Mouse (Mus musculus): ENCODE data around the gene Loxl4. TPM values are rescaled to one million over a fixed set of nuclear protein-coding genes. Genes with fewer than 3 reads are reported as not detected.

Loxl4 gene
- 0.29 and 0.30 TPM in 2 replicates for polyA plus RNA-seq (2015; fragmentation: Nextera tagmentation; extraction: Ambion mirVana)

- peaks cover 12% of the 10 kb centered on the region for H3K27me3 ChIP-seq (ENCODE audit: control insufficient read depth, insufficient read depth, low read length)
- H3K36me3 ChIP-seq (ENCODE audit: control insufficient read depth, insufficient read depth): no peaks in the 10 kb centered on the region
- WGBS: 2% methylated on average over 35 of the region's 37 CpGs
- peak within 1 kb of the TSS; percentile 39 for H3K9ac ChIP-seq (ENCODE audit: low read length)
- H3K27ac ChIP-seq (ENCODE audit: low read length): no peak within 1 kb of the TSS
- H3K4me3 ChIP-seq (ENCODE audit: low read length): peak within 1 kb of the TSS; percentile 48
- peaks cover 9% of the 10 kb centered on the region for H3K4me1 ChIP-seq (ENCODE audit: control insufficient read depth, insufficient read depth, low read length)
- no peaks in the 10 kb centered on the region for H3K9me3 ChIP-seq (replicated peaks; ENCODE audit: control insufficient read depth, low read length)
- peak; percentile 74 for ATAC-seq (replicated peaks; ENCODE audit: extremely low read depth, insufficient read depth, low FRiP score)
- H3K4me2 ChIP-seq (ENCODE audit: low read depth, low read length): peak within 1 kb of the TSS; percentile 72
Observed at GRCm38 (mm10) chr19:42612654-42613053, at the start of gene Loxl4. TSS of gene Loxl4 (minus strand) at chr19:42612813.

GRCm38 (mm10) chr19:42661430-42662164, 49.0 kb upstream of the Loxl4 start:
- 41% methylated on average over 9 of the region's 9 CpGs for WGBS
- Histone ChIP-seq H3K27me3 (ENCODE audit: control insufficient read depth, insufficient read depth, low read length) (peaks cover 5% of the 10 kb centered on the region; the same call in 1 of the 2 replicates), H3K27ac (ENCODE audit: low read length) (peak overlapping the region; percentile 15), H3K36me3 (ENCODE audit: control insufficient read depth, insufficient read depth) (no peaks in the 10 kb centered on the region), H3K9ac (ENCODE audit: low read length) (no peak overlapping the region), H3K9me3 (replicated peaks; ENCODE audit: control insufficient read depth, low read length) (no peaks in the 10 kb centered on the region), H3K4me3 (ENCODE audit: low read length) (no peak overlapping the region), H3K4me1 (ENCODE audit: control insufficient read depth, insufficient read depth, low read length) (peaks cover 17% of the 10 kb centered on the region), H3K4me2 (ENCODE audit: low read depth, low read length) (peak overlapping the region; percentile 10; the same call in 1 of the 2 replicates)
- peak; percentile 60; the same call in 1 of the 2 replicates for ATAC-seq (replicated peaks; ENCODE audit: extremely low read depth, insufficient read depth, low FRiP score)

- H3K4me3 ChIP-seq (ENCODE audit: low read length): no peak overlapping the region
Observed at GRCm38 (mm10) chr19:42660244-42660565, 47.6 kb upstream of the Loxl4 start.

GRCm38 (mm10) chr19:42659354-42660243, 47.0 kb upstream of the Loxl4 start:
- no peak overlapping the region for H3K4me3 ChIP-seq (ENCODE audit: low read length)
- peaks cover 5% of the 10 kb centered on the region; the same call in 1 of the 2 replicates for H3K27me3 ChIP-seq (ENCODE audit: control insufficient read depth, insufficient read depth, low read length)
- WGBS: 56% methylated on average over 21 of the region's 21 CpGs
- H3K9me3 ChIP-seq (replicated peaks; ENCODE audit: control insufficient read depth, low read length): no peaks in the 10 kb centered on the region
- no peak overlapping the region for H3K9ac ChIP-seq (ENCODE audit: low read length)
- 0 out of 2 replicates have a peak, but pooled peaks have one; percentile 21 for ATAC-seq (replicated peaks; ENCODE audit: extremely low read depth, insufficient read depth, low FRiP score)
- H3K36me3 ChIP-seq (ENCODE audit: control insufficient read depth, insufficient read depth): no peaks in the 10 kb centered on the region
- peaks cover 17% of the 10 kb centered on the region for H3K4me1 ChIP-seq (ENCODE audit: control insufficient read depth, insufficient read depth, low read length)
- no peak overlapping the region for H3K4me2 ChIP-seq (ENCODE audit: low read depth, low read length)
- H3K27ac ChIP-seq (ENCODE audit: low read length): no peak overlapping the region

More at GRCm38 (mm10) chr19:42660244-42660565, 47.6 kb upstream of the Loxl4 start:
- Histone ChIP-seq H3K9ac (ENCODE audit: low read length) (no peak overlapping the region), H3K27ac (ENCODE audit: low read length) (no peak overlapping the region), H3K4me1 (ENCODE audit: control insufficient read depth, insufficient read depth, low read length) (peaks cover 17% of the 10 kb centered on the region), H3K4me2 (ENCODE audit: low read depth, low read length) (no peak overlapping the region), H3K9me3 (replicated peaks; ENCODE audit: control insufficient read depth, low read length) (no peaks in the 10 kb centered on the region), H3K36me3 (ENCODE audit: control insufficient read depth, insufficient read depth) (no peaks in the 10 kb centered on the region), H3K27me3 (ENCODE audit: control insufficient read depth, insufficient read depth, low read length) (peaks cover 5% of the 10 kb centered on the region; the same call in 1 of the 2 replicates)
- no peak for ATAC-seq (replicated peaks; ENCODE audit: extremely low read depth, insufficient read depth, low FRiP score)
- WGBS: 76% methylated on average over 2 of the region's 2 CpGs

- no peak overlapping the region for H3K9ac ChIP-seq (ENCODE audit: low read length)
- H3K36me3 ChIP-seq (ENCODE audit: control insufficient read depth, insufficient read depth): no peaks in the 10 kb centered on the region
- H3K4me3 ChIP-seq (ENCODE audit: low read length): no peak overlapping the region
- peaks cover 5% of the 10 kb centered on the region; the same call in 1 of the 2 replicates for H3K27me3 ChIP-seq (ENCODE audit: control insufficient read depth, insufficient read depth, low read length)
- no peak overlapping the region for H3K27ac ChIP-seq (ENCODE audit: low read length)
- no peaks in the 10 kb centered on the region for H3K9me3 ChIP-seq (replicated peaks; ENCODE audit: control insufficient read depth, low read length)
- peaks cover 17% of the 10 kb centered on the region for H3K4me1 ChIP-seq (ENCODE audit: control insufficient read depth, insufficient read depth, low read length)
- no peak overlapping the region for H3K4me2 ChIP-seq (ENCODE audit: low read depth, low read length)
- no peak for ATAC-seq (replicated peaks; ENCODE audit: extremely low read depth, insufficient read depth, low FRiP score)
- WGBS: 78% methylated on average over 6 of the region's 6 CpGs
Observed at GRCm38 (mm10) chr19:42658435-42659135, 46.0 kb upstream of the Loxl4 start.

GRCm38 (mm10) chr19:42657769-42658168, 45.2 kb upstream of the Loxl4 start:
- H3K9ac ChIP-seq (ENCODE audit: low read length): no peak overlapping the region
- no peak for ATAC-seq (replicated peaks; ENCODE audit: extremely low read depth, insufficient read depth, low FRiP score)
- H3K27me3 ChIP-seq (ENCODE audit: control insufficient read depth, insufficient read depth, low read length): no peaks in the 10 kb centered on the region
- 42% methylated on average over 4 of the region's 4 CpGs for WGBS
- H3K27ac ChIP-seq (ENCODE audit: low read length): no peak overlapping the region
- H3K4me2 ChIP-seq (ENCODE audit: low read depth, low read length): no peak overlapping the region
- no peak overlapping the region for H3K4me3 ChIP-seq (ENCODE audit: low read length)
- no peaks in the 10 kb centered on the region for H3K36me3 ChIP-seq (ENCODE audit: control insufficient read depth, insufficient read depth)
- no peaks in the 10 kb centered on the region for H3K9me3 ChIP-seq (replicated peaks; ENCODE audit: control insufficient read depth, low read length)
- H3K4me1 ChIP-seq (ENCODE audit: control insufficient read depth, insufficient read depth, low read length): peaks cover 20% of the 10 kb centered on the region

GRCm38 (mm10) chr19:42657306-42657705, 44.7 kb upstream of the Loxl4 start:
- Histone ChIP-seq H3K27ac (ENCODE audit: low read length) (no peak overlapping the region), H3K4me2 (ENCODE audit: low read depth, low read length) (no peak overlapping the region), H3K9me3 (replicated peaks; ENCODE audit: control insufficient read depth, low read length) (no peaks in the 10 kb centered on the region), H3K9ac (ENCODE audit: low read length) (no peak overlapping the region), H3K36me3 (ENCODE audit: control insufficient read depth, insufficient read depth) (no peaks in the 10 kb centered on the region), H3K27me3 (ENCODE audit: control insufficient read depth, insufficient read depth, low read length) (no peaks in the 10 kb centered on the region), H3K4me3 (ENCODE audit: low read length) (no peak overlapping the region), H3K4me1 (ENCODE audit: control insufficient read depth, insufficient read depth, low read length) (peaks cover 20% of the 10 kb centered on the region)
- 77% methylated on average over 2 of the region's 2 CpGs for WGBS
- ATAC-seq (replicated peaks; ENCODE audit: extremely low read depth, insufficient read depth, low FRiP score): no peak

- no peaks in the 10 kb centered on the region for H3K36me3 ChIP-seq (ENCODE audit: control insufficient read depth, insufficient read depth)
- no peaks in the 10 kb centered on the region for H3K27me3 ChIP-seq (ENCODE audit: control insufficient read depth, insufficient read depth, low read length)
- no peaks in the 10 kb centered on the region for H3K9me3 ChIP-seq (replicated peaks; ENCODE audit: control insufficient read depth, low read length)
- H3K4me1 ChIP-seq (ENCODE audit: control insufficient read depth, insufficient read depth, low read length): peaks cover 8% of the 10 kb centered on the region
- no peak overlapping the region for H3K4me3 ChIP-seq (ENCODE audit: low read length)
- 31% methylated on average over 1 of the region's 1 CpGs for WGBS
- ATAC-seq (replicated peaks; ENCODE audit: extremely low read depth, insufficient read depth, low FRiP score): no peak
- H3K9ac ChIP-seq (ENCODE audit: low read length): no peak overlapping the region
- no peak overlapping the region for H3K27ac ChIP-seq (ENCODE audit: low read length)
- H3K4me2 ChIP-seq (ENCODE audit: low read depth, low read length): no peak overlapping the region
Observed at GRCm38 (mm10) chr19:42655006-42655405, 42.4 kb upstream of the Loxl4 start.

Measured in heart, embryonic 16.5 days (tissue).